Mouse (Mus musculus) limb, embryonic 15.5 days (tissue): ENCODE results near the gene Sfxn5. TPM values are rescaled to one million over a fixed set of nuclear protein-coding genes. Genes with fewer than 3 reads are reported as not detected.

Experiments
- ATAC-seq: fragments of 200-750 bp; cut with Nextera tagmentation; 2 replicates; pipeline ENCODE4 v1.8.0; 2017; ENCODE audit warnings: low read depth, moderate TSS enrichment; ENCODE audit not compliant: insufficient number of reproducible peaks, low FRiP score, low TSS enrichment
- H3K27ac ChIP-seq: fragments of 300-500 bp; sonication (generic); 2 replicates; pipeline ENCODE4 v1.5.1; 2015; ENCODE audit warnings: moderate library complexity, mild to moderate bottlenecking, inconsistent platforms
- H3K27me3 ChIP-seq: fragments of 300-500 bp; sonication (generic); 2 replicates; pipeline ENCODE4 v1.6.1; 2015; ENCODE audit warnings: inconsistent platforms
- H3K36me3 ChIP-seq: fragments of 300-500 bp; sonication (generic); 2 replicates; pipeline ENCODE4 v1.6.1; 2015; ENCODE audit warnings: inconsistent platforms
- H3K4me1 ChIP-seq: fragments of 300-500 bp; sonication (generic); 2 replicates; pipeline ENCODE4 v1.6.1; 2015; ENCODE audit warnings: inconsistent platforms
- H3K4me2 ChIP-seq: fragments of 300-500 bp; sonication (generic); 2 replicates; pipeline ENCODE4 v1.6.1; 2015; ENCODE audit warnings: mild to moderate bottlenecking, inconsistent platforms
- H3K4me3 ChIP-seq: fragments of 300-500 bp; sonication (generic); 2 replicates; pipeline ENCODE4 v1.5.1; 2015; ENCODE audit warnings: mild to moderate bottlenecking, inconsistent platforms
- H3K9ac ChIP-seq: fragments of 300-500 bp; sonication (generic); 2 replicates; pipeline ENCODE4 v1.6.1; 2015; ENCODE audit warnings: inconsistent platforms
- H3K9me3 ChIP-seq: fragments of 300-500 bp; sonication (generic); 2 replicates; pipeline ENCODE4 v1.6.1; 2016; ENCODE audit warnings: inconsistent platforms
- WGBS: fragments of 180-500 bp; shearing (Covaris S2); methylation state at CpG from one replicate; pipeline ENCODE4 v1.1.7; 2015; 5-methylcytosine and 5-hydroxymethylcytosine counted together
- polyA plus RNA-seq: library from polyadenylated mRNA; unstranded; fragments of >200 nt; fragmentation: Nextera tagmentation; extraction: Ambion mirVana; gene quantifications from 2 replicates; pipeline ENCODE4 v1.2.1, GENCODE M21; 2015

The Sfxn5 gene
- polyA plus RNA-seq, 1 experiment from 2014 or later = 7.1 TPM

GRCm38 (mm10) chr6:85190671-85191070 is 142.6 kb downstream of the Sfxn5 start:
- no peak overlapping the region for H3K9ac ChIP-seq
- no peaks in the 10 kb centered on the region for H3K36me3 ChIP-seq
- WGBS = 7% methylated on average over 13 of the region's 13 CpGs
- peak overlapping the region; percentile 39 for H3K4me3 ChIP-seq
- H3K27ac ChIP-seq = no peak overlapping the region
- peaks cover 96% of the 10 kb centered on the region for H3K27me3 ChIP-seq
- H3K4me2 ChIP-seq = peak overlapping the region; percentile 69
- ATAC-seq = no peak
- no peaks in the 10 kb centered on the region for H3K9me3 ChIP-seq
- peaks cover 55% of the 10 kb centered on the region for H3K4me1 ChIP-seq

DNA sequence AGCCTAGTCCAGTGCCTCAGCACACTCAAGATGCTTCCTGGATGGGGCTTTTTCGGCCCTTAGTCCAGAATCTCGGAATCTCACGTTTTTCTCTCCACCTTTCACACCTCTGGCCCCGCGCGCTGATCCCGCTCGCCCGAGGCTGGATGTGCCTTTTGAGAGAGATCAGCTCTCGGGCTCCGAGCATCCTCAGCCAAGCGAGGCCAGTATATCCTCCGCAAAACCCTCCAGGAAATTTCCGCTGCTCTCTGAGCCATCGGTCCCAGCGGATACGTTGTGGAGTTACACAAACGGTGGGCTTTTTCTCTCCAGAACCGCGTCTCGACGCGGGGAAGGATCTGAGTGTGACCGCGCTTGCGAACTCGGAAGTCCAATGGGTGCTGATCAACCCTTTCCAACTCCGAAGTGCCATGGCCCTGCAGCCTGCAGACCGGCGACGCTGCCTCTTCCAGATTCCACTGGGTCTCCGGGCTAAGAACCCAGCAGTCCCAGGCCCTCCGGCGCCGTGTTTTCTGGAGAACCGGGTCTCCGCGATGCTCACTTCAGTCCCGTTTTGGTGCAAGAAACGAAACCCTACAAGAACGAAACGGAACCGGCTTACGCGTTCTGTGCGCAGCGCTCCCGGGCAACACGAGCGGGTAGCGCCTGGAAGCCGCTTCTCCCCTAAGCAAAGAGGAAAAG is 143.2 kb downstream of the Sfxn5 start:
- Histone ChIP-seq H3K27me3 (peaks cover 98% of the 10 kb centered on the region), H3K4me2 (peak overlapping the region; percentile 69), H3K9ac (no peak overlapping the region), H3K27ac (no peak overlapping the region), H3K36me3 (no peaks in the 10 kb centered on the region), H3K4me1 (peaks cover 55% of the 10 kb centered on the region), H3K4me3 (peak overlapping the region; percentile 39), H3K9me3 (no peaks in the 10 kb centered on the region)
- WGBS = 1% methylated on average over 52 of the region's 52 CpGs
- ATAC-seq = no peak

DNA sequence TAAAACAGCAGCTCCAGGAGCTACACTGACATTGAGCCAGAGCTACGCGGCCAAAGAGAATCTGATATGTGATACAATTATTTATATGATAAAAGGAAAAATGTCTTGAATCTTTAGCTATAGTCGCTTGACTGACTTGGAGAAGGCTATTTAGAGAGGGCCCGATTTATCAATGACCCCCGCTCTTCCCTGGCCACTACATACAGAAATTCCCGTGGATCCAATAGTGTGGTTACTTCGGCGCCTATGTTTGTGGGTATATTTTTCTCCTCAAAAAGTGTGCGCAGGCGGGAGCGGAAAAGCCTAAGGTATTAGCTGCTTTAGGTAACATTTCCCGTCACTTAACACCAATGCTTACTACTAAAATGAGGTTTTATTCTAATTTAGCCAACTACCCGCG is 143.9 kb downstream of the Sfxn5 start:
- ATAC-seq = no peak
- no peak overlapping the region for H3K4me3 ChIP-seq
- H3K4me2 ChIP-seq = no peak overlapping the region

DNA sequence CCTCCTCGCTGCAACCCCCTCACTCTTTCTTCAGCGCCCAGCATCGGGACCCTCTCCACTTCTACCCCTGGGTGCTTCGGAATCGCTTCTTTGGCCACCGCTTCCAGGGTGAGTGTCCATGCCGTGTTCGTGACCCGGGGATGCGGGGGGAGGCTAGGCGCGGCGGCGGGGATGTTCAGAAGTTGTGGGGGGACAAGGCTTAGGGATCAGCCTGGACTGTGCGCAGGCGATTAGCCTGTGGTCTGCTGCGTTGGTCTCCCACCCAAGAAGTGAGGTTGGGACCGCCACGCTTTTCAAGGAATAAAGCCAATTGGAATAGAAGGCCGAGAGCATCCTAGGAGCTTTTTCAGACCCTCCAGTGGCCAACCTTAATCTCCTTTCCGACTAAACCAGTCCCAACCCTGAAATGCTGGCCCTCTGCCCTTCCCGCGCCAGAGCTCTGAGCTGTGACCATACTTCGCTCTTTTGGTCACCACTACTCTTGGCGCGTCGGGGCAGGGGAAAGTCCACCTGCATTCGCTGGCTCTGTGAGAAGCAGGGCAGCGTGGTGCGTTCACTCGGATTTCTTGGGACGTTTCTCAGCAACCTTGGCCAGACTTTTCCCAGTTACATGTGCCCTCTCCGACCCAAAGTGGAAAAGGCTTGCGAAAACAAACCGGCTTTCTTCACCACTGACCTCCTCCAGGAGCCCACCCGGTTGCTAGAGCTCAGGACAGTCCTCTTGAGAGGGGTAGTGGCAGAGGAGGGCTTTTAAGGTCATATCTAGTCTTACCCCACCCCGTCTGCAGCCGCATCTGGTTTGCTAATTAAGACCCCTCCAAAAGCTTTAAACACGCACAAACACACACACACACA is 144.7 kb downstream of the Sfxn5 start:
- no peak overlapping the region for H3K27ac ChIP-seq
- WGBS = 2% methylated on average over 39 of the region's 39 CpGs

More for the DNA sequence above, 143.9 kb downstream of the Sfxn5 start:
- peaks cover 54% of the 10 kb centered on the region for H3K4me1 ChIP-seq
- H3K9me3 ChIP-seq = no peaks in the 10 kb centered on the region
- H3K36me3 ChIP-seq = no peaks in the 10 kb centered on the region
- 7% methylated on average over 14 of the region's 14 CpGs for WGBS
- no peak overlapping the region for H3K27ac ChIP-seq
- peaks cover 96% of the 10 kb centered on the region for H3K27me3 ChIP-seq
- H3K9ac ChIP-seq = no peak overlapping the region

GRCm38 (mm10) chr6:85187340-85188211 is 145.6 kb downstream of the Sfxn5 start, which contains the start of gene Emx1:
Gene Emx1, plus strand, starts transcription at chr6:85187438.
- ATAC-seq = no peak
- H3K27me3 ChIP-seq = peaks cover 84% of the 10 kb centered on the region
- H3K4me3 ChIP-seq = peak within 1 kb of the TSS; percentile 40
- H3K4me2 ChIP-seq = peak within 1 kb of the TSS; percentile 71
- peaks cover 46% of the 10 kb centered on the region for H3K4me1 ChIP-seq
- no peak within 1 kb of the TSS for H3K27ac ChIP-seq
- no peaks in the 10 kb centered on the region for H3K9me3 ChIP-seq
- H3K36me3 ChIP-seq = no peaks in the 10 kb centered on the region
- under 1% methylated on average over 73 of the region's 81 CpGs for WGBS
- H3K9ac ChIP-seq = no peak within 1 kb of the TSS

More for the DNA sequence above, 144.7 kb downstream of the Sfxn5 start:
- peak overlapping the region; percentile 40 for H3K4me3 ChIP-seq
- peak overlapping the region; percentile 71 for H3K4me2 ChIP-seq
- H3K27me3 ChIP-seq = peaks cover 93% of the 10 kb centered on the region
- no peaks in the 10 kb centered on the region for H3K36me3 ChIP-seq
- peaks cover 46% of the 10 kb centered on the region for H3K4me1 ChIP-seq
- no peak overlapping the region for H3K9ac ChIP-seq
- no peaks in the 10 kb centered on the region for H3K9me3 ChIP-seq
- no peak for ATAC-seq

DNA sequence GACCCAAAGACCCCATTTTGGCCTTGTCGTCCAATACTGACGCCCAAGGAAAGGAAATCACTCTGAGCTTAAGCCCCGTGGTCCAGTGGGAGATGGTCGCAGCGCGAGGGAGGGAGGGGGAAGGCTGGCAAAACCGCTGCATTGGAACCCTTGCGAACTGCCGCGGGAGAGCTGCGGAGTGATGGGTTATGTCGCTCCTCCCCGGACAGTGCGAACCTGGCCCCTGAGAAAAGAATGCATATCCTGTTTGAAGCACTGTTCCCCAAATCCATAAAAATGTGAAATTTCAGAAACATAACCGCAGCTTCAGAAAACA is 146.5 kb downstream of the Sfxn5 start:
- peak overlapping the region; percentile 40; the same call in 1 of the 2 replicates for H3K4me3 ChIP-seq
- H3K27ac ChIP-seq = no peak overlapping the region
- H3K4me1 ChIP-seq = peaks cover 46% of the 10 kb centered on the region
- H3K27me3 ChIP-seq = peaks cover 76% of the 10 kb centered on the region
- peak overlapping the region; percentile 71; the same call in 1 of the 2 replicates for H3K4me2 ChIP-seq
- no peaks in the 10 kb centered on the region for H3K9me3 ChIP-seq
- H3K9ac ChIP-seq = no peak overlapping the region
- under 1% methylated on average over 15 of the region's 15 CpGs for WGBS
- H3K36me3 ChIP-seq = no peaks in the 10 kb centered on the region
- ATAC-seq = no peak

DNA sequence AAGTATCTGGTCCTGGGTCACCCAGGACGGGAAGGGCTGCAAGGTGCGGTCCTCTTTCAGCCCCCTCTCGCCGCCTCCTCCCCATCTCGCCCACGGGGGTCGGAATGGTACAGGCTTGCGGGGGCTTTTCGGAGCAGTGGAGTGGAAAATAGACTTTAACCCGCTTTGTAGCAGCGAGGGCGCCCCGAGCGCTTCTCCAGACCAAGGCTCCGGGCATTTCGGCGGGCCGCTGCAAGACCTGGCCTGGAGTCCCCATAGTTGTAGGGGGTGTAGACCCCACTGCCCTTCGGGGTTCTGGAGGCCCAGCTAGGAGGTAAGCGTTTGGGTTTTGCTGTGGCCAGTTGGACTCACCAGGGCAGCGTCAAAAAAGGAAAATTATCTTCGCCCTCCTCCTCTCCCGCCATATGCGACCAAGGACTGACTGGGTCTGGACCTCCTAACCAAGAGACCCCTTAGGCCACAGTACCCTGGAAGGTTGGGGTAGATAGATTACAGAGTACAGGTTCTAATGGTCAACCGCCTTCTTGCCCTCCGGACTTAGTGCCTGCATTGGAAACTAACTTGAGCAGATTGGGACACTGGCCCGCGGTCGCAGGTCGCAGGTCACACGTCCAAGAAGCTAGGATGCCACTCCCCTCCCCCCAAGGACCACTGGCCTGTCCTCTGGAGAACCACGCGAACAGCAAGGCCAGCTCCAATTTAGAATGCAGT is 147.0 kb downstream of the Sfxn5 start:
- no peak overlapping the region for H3K9ac ChIP-seq
- WGBS = 3% methylated on average over 33 of the region's 33 CpGs

DNA sequence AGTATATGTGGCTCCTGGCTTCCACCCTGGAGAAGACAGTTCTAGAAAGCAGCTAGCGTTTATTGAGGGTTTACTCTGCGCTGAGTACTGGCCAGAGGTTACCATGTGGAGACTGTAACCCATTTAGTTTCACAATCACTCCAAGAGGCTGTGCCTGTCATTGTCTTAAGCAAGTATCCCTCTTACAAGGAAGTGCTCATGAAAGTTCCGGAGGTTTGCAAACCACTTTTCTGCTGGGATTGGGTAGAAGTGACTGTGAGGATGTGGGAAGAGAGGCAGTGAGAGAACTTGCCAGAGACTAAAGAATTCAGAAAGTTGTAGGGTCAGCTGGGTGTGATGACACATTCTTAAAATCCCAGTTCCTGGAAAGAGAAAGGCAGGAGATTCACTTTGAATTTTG is 149.3 kb downstream of the Sfxn5 start:
- H3K27ac ChIP-seq = no peak overlapping the region
- no peaks in the 10 kb centered on the region for H3K9me3 ChIP-seq
- no peaks in the 10 kb centered on the region for H3K36me3 ChIP-seq
- no peak overlapping the region for H3K4me2 ChIP-seq
- no peak overlapping the region for H3K9ac ChIP-seq
- ATAC-seq = no peak
- peaks cover 30% of the 10 kb centered on the region for H3K4me1 ChIP-seq
- H3K4me3 ChIP-seq = no peak overlapping the region
- peaks cover 57% of the 10 kb centered on the region for H3K27me3 ChIP-seq
- WGBS = 49% methylated on average over 3 of the region's 3 CpGs

More for the DNA sequence above, 147.0 kb downstream of the Sfxn5 start:
- Histone ChIP-seq H3K4me1 (peaks cover 46% of the 10 kb centered on the region), H3K4me2 (peak overlapping the region; percentile 14; the same call in 1 of the 2 replicates), H3K9me3 (no peaks in the 10 kb centered on the region), H3K27ac (no peak overlapping the region), H3K36me3 (no peaks in the 10 kb centered on the region), H3K4me3 (peak overlapping the region; percentile 40; the same call in 1 of the 2 replicates), H3K27me3 (peaks cover 76% of the 10 kb centered on the region)
- no peak for ATAC-seq

DNA sequence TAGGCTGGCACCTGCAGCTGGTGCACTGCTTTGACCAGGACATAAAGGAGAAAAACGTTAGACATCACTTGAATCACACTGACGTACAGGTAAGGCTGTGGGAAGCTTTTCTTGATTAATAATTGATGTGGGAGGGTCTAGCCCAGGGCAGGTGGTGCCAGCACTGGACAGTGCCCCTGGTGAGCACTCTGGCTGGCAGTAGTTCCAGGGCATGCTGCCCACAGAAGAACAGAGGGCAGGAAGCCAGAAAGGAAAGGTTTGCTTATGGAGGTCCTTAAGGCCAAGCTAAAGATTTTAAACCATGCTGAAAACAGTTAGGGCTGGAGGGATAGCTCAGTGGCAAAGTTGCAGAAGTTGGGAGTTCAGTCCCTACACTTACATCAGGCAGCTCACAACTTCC is 153.2 kb downstream of the Sfxn5 start:
- Histone ChIP-seq H3K4me3 (no peak overlapping the region), H3K9me3 (no peaks in the 10 kb centered on the region), H3K27ac (no peak overlapping the region), H3K36me3 (no peaks in the 10 kb centered on the region), H3K9ac (no peak overlapping the region), H3K4me2 (no peak overlapping the region), H3K27me3 (peaks cover 19% of the 10 kb centered on the region), H3K4me1 (no peaks in the 10 kb centered on the region)
- no peak for ATAC-seq
- 63% methylated on average over 2 of the region's 2 CpGs for WGBS

DNA sequence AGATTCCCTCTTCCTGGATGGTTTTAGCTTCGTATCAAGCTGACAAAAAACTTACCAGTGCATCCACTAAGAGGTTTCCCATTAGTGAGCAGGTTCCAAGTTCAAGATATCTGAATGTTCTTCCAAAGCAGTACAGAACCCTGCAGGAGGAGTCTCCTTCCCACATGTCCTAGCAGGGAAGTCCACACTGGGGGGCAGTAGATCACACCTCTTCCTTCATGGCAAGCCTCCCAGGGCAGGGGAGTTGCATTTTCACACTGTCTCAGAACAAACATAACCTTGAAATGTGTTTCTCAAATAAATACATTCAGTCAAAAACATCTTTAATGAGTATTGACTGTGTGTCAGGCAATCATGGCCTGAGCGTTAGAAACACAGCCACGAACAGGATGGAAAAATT is 153.7 kb downstream of the Sfxn5 start:
- H3K36me3 ChIP-seq = no peaks in the 10 kb centered on the region
- 74% methylated on average over 3 of the region's 3 CpGs for whole genome bisulfite sequencing
- no peak overlapping the region for H3K4me3 ChIP-seq
- H3K4me1 ChIP-seq = no peaks in the 10 kb centered on the region
- no peak overlapping the region for H3K4me2 ChIP-seq
- no peak overlapping the region for H3K9ac ChIP-seq
- peaks cover 17% of the 10 kb centered on the region for H3K27me3 ChIP-seq
- H3K27ac ChIP-seq = no peak overlapping the region
- ATAC-seq = no peak
- no peaks in the 10 kb centered on the region for H3K9me3 ChIP-seq

DNA sequence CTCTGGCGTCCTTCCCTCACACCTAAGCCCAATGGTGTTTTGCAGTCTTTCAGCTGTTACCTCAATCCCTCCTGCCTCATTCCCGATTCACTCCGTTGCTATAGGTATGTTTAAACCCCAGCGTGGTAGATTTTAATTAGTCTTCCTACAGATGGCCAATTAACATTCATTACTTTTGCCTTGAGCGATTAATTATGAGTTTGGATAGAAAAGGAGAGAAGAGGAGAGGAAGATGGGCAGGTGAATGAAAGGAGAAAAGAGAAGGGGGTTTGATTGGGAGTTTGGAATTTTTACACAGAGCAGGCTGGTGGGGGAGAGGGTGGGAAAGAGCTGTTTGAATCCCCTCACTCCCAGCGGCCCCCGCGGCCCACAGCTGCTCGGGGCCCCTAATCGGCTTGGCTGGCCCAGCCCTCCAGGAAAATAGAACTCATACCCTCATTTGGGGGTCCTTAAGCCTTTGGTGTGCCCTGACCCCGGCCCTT is 167.7 kb downstream of the Sfxn5 start:
- H3K9me3 ChIP-seq = no peaks in the 10 kb centered on the region
- H3K9ac ChIP-seq = no peak overlapping the region
- no peaks in the 10 kb centered on the region for H3K36me3 ChIP-seq
- H3K27ac ChIP-seq = no peak overlapping the region
- ATAC-seq = no peak
- H3K4me3 ChIP-seq = no peak overlapping the region
- H3K4me2 ChIP-seq = no peak overlapping the region
- 22% methylated on average over 11 of the region's 11 CpGs for WGBS
- H3K27me3 ChIP-seq = no peaks in the 10 kb centered on the region
- H3K4me1 ChIP-seq = 0 out of 2 replicates have a peak, but pooled peaks cover 6% of the 10 kb centered on the region
